Mouse (Mus musculus): ENCODE data around the gene Synrg. TPM values are rescaled to one million over a fixed set of nuclear protein-coding genes. Genes with fewer than 3 reads are reported as not detected.

The Synrg gene
- polyA plus RNA-seq, 1 experiment from 2014 or later: 11.0 TPM

- ATAC-seq (ENCODE audit: insufficient read depth, low FRiP score, low read depth): peak; percentile 62; the same call in 1 of the 2 replicates
- Histone ChIP-seq H3K9ac (peak overlapping the region; percentile 65; the same call in 1 of the 2 replicates), H3K36me3 (no peaks in the 10 kb centered on the region), H3K4me2 (peak overlapping the region; percentile 68), H3K4me1 (peaks cover 12% of the 10 kb centered on the region; the same call in 1 of the 2 replicates), H3K4me3 (replicated peaks) (peak overlapping the region; percentile 56), H3K27ac (peak overlapping the region; percentile 33; the same call in 1 of the 2 replicates), H3K9me3 (no peaks in the 10 kb centered on the region), H3K27me3 (replicated peaks) (no peaks in the 10 kb centered on the region; the same call in 1 of the 2 replicates)
- 2% methylated on average over 48 of the region's 63 CpGs for WGBS
These were observed 104.2 kb downstream of the Synrg start for GRCm38 (mm10) chr11:84068191-84069033.

DNA sequence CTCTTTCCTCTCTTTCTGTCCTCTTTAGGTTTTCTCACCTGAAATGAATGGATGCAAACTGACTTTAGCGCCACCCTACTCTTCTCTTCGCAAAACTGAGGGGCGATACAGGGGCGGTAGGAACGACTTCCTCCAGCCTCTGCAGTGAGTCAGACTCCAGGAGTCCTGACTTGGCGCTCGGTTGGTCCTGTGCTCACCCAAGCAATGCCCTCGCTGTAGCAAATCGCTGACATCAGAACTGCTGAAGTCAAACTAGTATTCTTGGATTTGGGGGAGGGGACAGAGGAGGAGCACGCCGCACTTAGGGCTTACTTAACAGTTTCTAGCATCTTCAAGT lies 104.8 kb downstream of the Synrg start, which contains the start of gene Dusp14:
Gene Dusp14 (minus strand): TSS at position 228 of the 337 bp plus-strand sequence.
- Histone ChIP-seq H3K9ac (peak within 1 kb of the TSS; percentile 65; the same call in 1 of the 2 replicates), H3K4me3 (replicated peaks) (peak within 1 kb of the TSS; percentile 56), H3K4me2 (peak within 1 kb of the TSS; percentile 68), H3K36me3 (no peaks in the 10 kb centered on the region), H3K4me1 (peaks cover 15% of the 10 kb centered on the region; the same call in 1 of the 2 replicates), H3K27ac (peak within 1 kb of the TSS; percentile 33; the same call in 1 of the 2 replicates), H3K27me3 (replicated peaks) (no peaks in the 10 kb centered on the region; the same call in 1 of the 2 replicates), H3K9me3 (no peaks in the 10 kb centered on the region)
- 13% methylated on average over 11 of the region's 11 CpGs for WGBS
- ATAC-seq (ENCODE audit: insufficient read depth, low FRiP score, low read depth): no peak

- H3K27ac ChIP-seq: no peak overlapping the region
- H3K36me3 ChIP-seq: no peaks in the 10 kb centered on the region
- H3K4me2 ChIP-seq: no peak overlapping the region
- no peaks in the 10 kb centered on the region for H3K9me3 ChIP-seq
- WGBS: 38% methylated on average over 9 of the region's 9 CpGs
- H3K27me3 ChIP-seq (replicated peaks): no peaks in the 10 kb centered on the region; the same call in 1 of the 2 replicates
- no peak overlapping the region for H3K4me3 ChIP-seq (replicated peaks)
- peaks cover 10% of the 10 kb centered on the region; the same call in 1 of the 2 replicates for H3K4me1 ChIP-seq
- H3K9ac ChIP-seq: no peak overlapping the region
- ATAC-seq (ENCODE audit: insufficient read depth, low FRiP score, low read depth): no peak
These were observed 108.8 kb downstream of the Synrg start for GRCm38 (mm10) chr11:84072904-84073651.

- Histone ChIP-seq H3K9me3 (no peaks in the 10 kb centered on the region), H3K4me2 (no peak overlapping the region), H3K9ac (no peak overlapping the region), H3K4me1 (peaks cover 10% of the 10 kb centered on the region; the same call in 1 of the 2 replicates), H3K36me3 (peaks cover under 1% of the 10 kb centered on the region; the same call in 1 of the 2 replicates), H3K27ac (peak overlapping the region; percentile 9; the same call in 1 of the 2 replicates), H3K4me3 (replicated peaks) (no peak overlapping the region), H3K27me3 (replicated peaks) (no peaks in the 10 kb centered on the region)
- 54% methylated on average over 7 of the region's 7 CpGs for WGBS
- ATAC-seq (ENCODE audit: insufficient read depth, low FRiP score, low read depth): no peak
These were observed 109.9 kb downstream of the Synrg start for GRCm38 (mm10) chr11:84073816-84074764.

DNA sequence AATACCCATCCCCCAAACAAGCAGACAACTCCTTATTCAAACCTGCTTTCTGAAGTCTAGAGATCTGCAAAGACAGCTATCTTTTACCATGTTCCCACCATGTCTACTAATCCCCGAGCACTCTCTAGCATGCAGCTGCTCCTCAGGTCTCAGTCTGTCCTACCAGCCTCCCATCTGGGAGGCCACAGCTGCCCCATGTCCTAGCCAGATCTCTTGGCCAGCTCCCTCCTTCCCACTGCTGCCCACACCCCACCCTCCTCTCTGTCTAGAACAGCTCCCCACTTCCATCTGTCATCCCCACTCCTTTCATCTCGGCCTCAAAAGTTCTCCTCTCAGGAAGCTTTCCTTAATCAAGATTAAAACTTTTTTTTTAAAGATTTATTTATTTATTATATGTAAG lies 112.8 kb downstream of the Synrg start:
- H3K4me1 ChIP-seq: peaks cover 10% of the 10 kb centered on the region; the same call in 1 of the 2 replicates
- WGBS: 65% methylated on average over 2 of the region's 2 CpGs

DNA sequence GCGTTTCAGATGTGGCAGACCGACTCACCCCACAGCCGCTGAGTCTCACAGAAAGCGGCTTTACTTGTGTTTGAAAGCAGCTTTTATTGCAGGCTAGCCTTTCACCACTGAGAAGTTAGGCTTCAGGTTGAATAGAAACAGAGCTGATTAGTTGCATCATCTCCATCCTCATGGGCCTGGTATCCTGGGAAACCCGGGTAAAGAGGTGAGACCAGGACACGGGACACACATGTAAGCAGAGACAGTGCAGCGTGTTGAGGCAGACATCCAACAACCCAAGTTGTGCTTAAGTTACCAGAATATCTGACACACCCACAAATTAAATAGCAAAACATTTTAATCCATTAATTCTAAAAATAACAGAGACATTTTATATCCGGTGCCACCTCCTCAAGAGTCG lies 114.4 kb downstream of the Synrg start:
- 89% methylated on average over 9 of the region's 9 CpGs for WGBS
- no peak overlapping the region for H3K27ac ChIP-seq
- ATAC-seq (ENCODE audit: insufficient read depth, low FRiP score, low read depth): no peak

More for the DNA sequence above, 112.8 kb downstream of the Synrg start:
- Histone ChIP-seq H3K27me3 (replicated peaks) (no peaks in the 10 kb centered on the region), H3K9ac (no peak overlapping the region), H3K9me3 (no peaks in the 10 kb centered on the region), H3K36me3 (peaks cover 6% of the 10 kb centered on the region; the same call in 1 of the 2 replicates), H3K27ac (no peak overlapping the region), H3K4me3 (replicated peaks) (no peak overlapping the region), H3K4me2 (no peak overlapping the region)
- no peak for ATAC-seq (ENCODE audit: insufficient read depth, low FRiP score, low read depth)

DNA sequence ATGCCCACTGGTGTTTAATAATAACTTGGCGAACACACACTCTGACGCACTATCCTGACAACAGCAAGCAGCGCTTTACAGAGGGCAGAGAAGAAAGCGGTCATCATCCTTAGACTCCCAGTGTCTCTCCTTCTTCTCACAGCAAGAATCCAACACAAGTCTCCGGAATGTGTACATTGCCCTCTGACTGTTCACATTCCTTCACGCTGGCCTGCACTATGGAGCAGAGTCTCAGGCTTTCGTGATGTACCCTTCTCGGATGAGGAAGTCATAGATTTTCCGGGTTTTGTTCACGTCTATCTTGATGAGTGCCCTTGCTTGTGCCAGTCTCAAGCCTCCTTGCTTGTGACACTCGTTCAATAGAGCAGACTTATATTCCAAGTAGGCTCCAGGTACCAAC lies 115.1 kb downstream of the Synrg start:
- 84% methylated on average over 11 of the region's 11 CpGs for WGBS
- no peak overlapping the region for H3K27ac ChIP-seq

More for the DNA sequence above, 114.4 kb downstream of the Synrg start:
- Histone ChIP-seq H3K9ac (no peak overlapping the region), H3K4me2 (no peak overlapping the region), H3K4me3 (replicated peaks) (no peak overlapping the region), H3K36me3 (peaks cover 14% of the 10 kb centered on the region; the same call in 1 of the 2 replicates), H3K4me1 (peaks cover 6% of the 10 kb centered on the region; the same call in 1 of the 2 replicates), H3K27me3 (replicated peaks) (no peaks in the 10 kb centered on the region), H3K9me3 (no peaks in the 10 kb centered on the region)

GRCm38 (mm10) chr11:84079887-84080286 lies 115.7 kb downstream of the Synrg start:
- Histone ChIP-seq H3K4me2 (no peak overlapping the region), H3K4me1 (no peaks in the 10 kb centered on the region), H3K9me3 (no peaks in the 10 kb centered on the region), H3K9ac (no peak overlapping the region), H3K4me3 (replicated peaks) (no peak overlapping the region), H3K36me3 (peaks cover 14% of the 10 kb centered on the region; the same call in 1 of the 2 replicates), H3K27ac (no peak overlapping the region), H3K27me3 (replicated peaks) (no peaks in the 10 kb centered on the region)
- ATAC-seq (ENCODE audit: insufficient read depth, low FRiP score, low read depth): no peak
- 75% methylated on average over 4 of the region's 4 CpGs for WGBS

More for the DNA sequence above, 115.1 kb downstream of the Synrg start:
- H3K27me3 ChIP-seq (replicated peaks): no peaks in the 10 kb centered on the region
- H3K9me3 ChIP-seq: no peaks in the 10 kb centered on the region
- H3K36me3 ChIP-seq: peaks cover 14% of the 10 kb centered on the region; the same call in 1 of the 2 replicates
- no peak for ATAC-seq (ENCODE audit: insufficient read depth, low FRiP score, low read depth)
- peaks cover 3% of the 10 kb centered on the region; the same call in 1 of the 2 replicates for H3K4me1 ChIP-seq
- no peak overlapping the region for H3K9ac ChIP-seq
- no peak overlapping the region for H3K4me2 ChIP-seq
- no peak overlapping the region for H3K4me3 ChIP-seq (replicated peaks)

GRCm38 (mm10) chr11:84080327-84080726 lies 116.1 kb downstream of the Synrg start:
- Histone ChIP-seq H3K36me3 (peaks cover 14% of the 10 kb centered on the region; the same call in 1 of the 2 replicates), H3K9me3 (no peaks in the 10 kb centered on the region), H3K4me2 (no peak overlapping the region), H3K27me3 (replicated peaks) (no peaks in the 10 kb centered on the region), H3K4me1 (no peaks in the 10 kb centered on the region), H3K9ac (no peak overlapping the region), H3K27ac (no peak overlapping the region), H3K4me3 (replicated peaks) (no peak overlapping the region)
- 88% methylated on average over 3 of the region's 3 CpGs for WGBS
- no peak for ATAC-seq (ENCODE audit: insufficient read depth, low FRiP score, low read depth)

- H3K4me2 ChIP-seq: no peak overlapping the region
- peaks cover 18% of the 10 kb centered on the region; the same call in 1 of the 2 replicates for H3K36me3 ChIP-seq
- H3K27ac ChIP-seq: no peak overlapping the region
- WGBS: 91% methylated on average over 5 of the region's 5 CpGs
- no peak overlapping the region for H3K9ac ChIP-seq
- no peaks in the 10 kb centered on the region for H3K9me3 ChIP-seq
- H3K4me1 ChIP-seq: no peaks in the 10 kb centered on the region
- H3K27me3 ChIP-seq (replicated peaks): no peaks in the 10 kb centered on the region
- H3K4me3 ChIP-seq (replicated peaks): no peak overlapping the region
- no peak for ATAC-seq (ENCODE audit: insufficient read depth, low FRiP score, low read depth)
These were observed 117.7 kb downstream of the Synrg start for GRCm38 (mm10) chr11:84081901-84082300.

- no peaks in the 10 kb centered on the region for H3K9me3 ChIP-seq
- H3K27me3 ChIP-seq (replicated peaks): no peaks in the 10 kb centered on the region
- no peak overlapping the region for H3K4me2 ChIP-seq
- H3K4me3 ChIP-seq (replicated peaks): no peak overlapping the region
- no peaks in the 10 kb centered on the region for H3K4me1 ChIP-seq
- ATAC-seq (ENCODE audit: insufficient read depth, low FRiP score, low read depth): no peak
- H3K27ac ChIP-seq: no peak overlapping the region
- WGBS: 90% methylated on average over 8 of the region's 8 CpGs
- no peak overlapping the region for H3K9ac ChIP-seq
- peaks cover 5% of the 10 kb centered on the region for H3K36me3 ChIP-seq
These were observed 126.3 kb downstream of the Synrg start for GRCm38 (mm10) chr11:84090572-84090971.

Measured in stomach, embryonic 15.5 days (tissue).